Mouse (Mus musculus) thymus, adult 2 months (tissue): ENCODE data around the gene Sp1. TPM values are rescaled to one million over a fixed set of nuclear protein-coding genes. Genes with fewer than 3 reads are reported as not detected.

ENCODE experiments used
- DNase-seq: peaks from one replicate; pipeline ENCODE4 v3.0.0; 2021
- H3K27ac ChIP-seq: fragments of 200-500 bp; 2 replicates; pipeline ENCODE4 v1.5.1; 2012; ENCODE audit warnings: low read length, control low read depth; ENCODE audit not compliant: control insufficient read depth, insufficient read depth
- H3K27me3 ChIP-seq: fragments of 200-500 bp; 2 replicates; pipeline ENCODE4 v1.6.1; 2012; ENCODE audit warnings: mild to moderate bottlenecking, low read length, moderate library complexity, mixed read lengths; ENCODE audit not compliant: control insufficient read depth, insufficient read depth
- H3K36me3 ChIP-seq: fragments of 200-500 bp; 2 replicates; pipeline ENCODE4 v1.6.1; 2012; ENCODE audit warnings: mild to moderate bottlenecking, low read length, moderate library complexity; ENCODE audit not compliant: control insufficient read depth, insufficient read depth
- H3K4me1 ChIP-seq: fragments of 200-500 bp; replicated peaks from 2 replicates; pipeline ENCODE4 v1.6.1; 2012; ENCODE audit warnings: low read length; ENCODE audit not compliant: control insufficient read depth, insufficient read depth
- H3K4me3 ChIP-seq: fragments of 200-500 bp; 2 replicates; pipeline ENCODE4 v1.5.1; 2012; ENCODE audit warnings: mild to moderate bottlenecking, low read length, control low read depth, moderate library complexity; ENCODE audit not compliant: control insufficient read depth, insufficient read depth
- CTCF ChIP-seq: fragments of 200-500 bp; IDR thresholded peaks from 2 replicates; pipeline ENCODE4 v1.5.1; 2012; ENCODE audit warnings: mild to moderate bottlenecking, control low read depth, low read length, moderate library complexity, borderline replicate concordance; ENCODE audit not compliant: control insufficient read depth, poor library complexity, insufficient read depth; ENCODE audit errors: extremely low read depth
- POLR2A ChIP-seq: fragments of 200-500 bp; IDR thresholded peaks from 2 replicates; pipeline ENCODE4 v1.6.1; 2012; ENCODE audit warnings: mild to moderate bottlenecking, low read length, control low read depth, moderate library complexity; ENCODE audit not compliant: control insufficient read depth, poor library complexity, insufficient read depth; ENCODE audit errors: extremely low read depth
- WGBS: fragments of 180-500 bp; shearing (Covaris S2); methylation state at CpG from one replicate; pipeline ENCODE4 v1.1.7; 2018; 5-methylcytosine and 5-hydroxymethylcytosine counted together
- polyA plus RNA-seq: library from polyadenylated mRNA; depleted of rRNA; stranded (reverse); fragments of >200 nt; gene quantifications from 2 replicates; pipeline ENCODE4 v1.2.3, GENCODE M21; 2012

The Sp1 gene
- polyA plus RNA-seq, 1 experiment = 45.0 TPM

- no peaks in the 10 kb centered on the region for H3K36me3 ChIP-seq
- H3K27me3 ChIP-seq = peaks cover 5% of the 10 kb centered on the region
- no peaks in the 10 kb centered on the region for H3K4me1 ChIP-seq
- H3K4me3 ChIP-seq = no peak within 1 kb of the TSS
- TF ChIP-seq CTCF = no peak
- no peak for TF ChIP-seq POLR2A
- no peak within 1 kb of the TSS for H3K27ac ChIP-seq
- DNase-seq = no peak
- 10% methylated on average over 15 of the region's 15 CpGs for WGBS
These were observed 39.1 kb upstream of the Sp1 start, which contains the start of gene Sp7 for GRCm38 (mm10) chr15:102366733-102367344. Gene Sp7, minus strand, starts transcription at chr15:102367182.

DNA sequence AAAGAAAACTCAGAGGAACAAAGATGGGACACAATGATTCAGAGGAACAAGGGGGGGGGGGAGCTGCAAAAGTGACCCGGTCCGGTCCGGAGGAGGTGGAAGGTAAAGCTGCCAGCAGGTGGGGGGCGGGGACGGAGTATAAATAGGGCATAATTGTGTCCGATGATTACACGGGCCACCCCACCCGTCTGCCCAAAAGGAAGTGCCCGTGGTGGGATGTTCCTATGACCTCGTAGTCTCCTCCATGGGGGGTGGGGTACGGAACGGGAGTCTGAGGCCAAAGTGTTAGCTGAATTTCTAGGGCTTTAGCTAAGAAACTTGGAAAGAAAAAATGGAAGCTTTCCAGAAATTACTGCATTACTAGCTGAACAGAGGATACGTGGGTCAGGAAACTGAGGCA, 36.0 kb upstream of the Sp1 start:
- 33% methylated on average over 13 of the region's 13 CpGs for WGBS
- H3K27me3 ChIP-seq = peaks cover 5% of the 10 kb centered on the region
- no peak for DNase-seq
- H3K36me3 ChIP-seq = no peaks in the 10 kb centered on the region
- H3K4me1 ChIP-seq = no peaks in the 10 kb centered on the region
- TF ChIP-seq CTCF (no peak), POLR2A (no peak)
- H3K4me3 ChIP-seq = no peak overlapping the region
- no peak overlapping the region for H3K27ac ChIP-seq

- WGBS = 61% methylated on average over 10 of the region's 10 CpGs
- Histone ChIP-seq H3K36me3 (no peaks in the 10 kb centered on the region), H3K4me1 (no peaks in the 10 kb centered on the region), H3K27ac (no peak overlapping the region), H3K27me3 (peaks cover 5% of the 10 kb centered on the region), H3K4me3 (no peak overlapping the region)
- no peak for DNase-seq
- TF ChIP-seq POLR2A (no peak), CTCF (no peak)
These were observed 35.2 kb upstream of the Sp1 start for GRCm38 (mm10) chr15:102370727-102371126.

DNA sequence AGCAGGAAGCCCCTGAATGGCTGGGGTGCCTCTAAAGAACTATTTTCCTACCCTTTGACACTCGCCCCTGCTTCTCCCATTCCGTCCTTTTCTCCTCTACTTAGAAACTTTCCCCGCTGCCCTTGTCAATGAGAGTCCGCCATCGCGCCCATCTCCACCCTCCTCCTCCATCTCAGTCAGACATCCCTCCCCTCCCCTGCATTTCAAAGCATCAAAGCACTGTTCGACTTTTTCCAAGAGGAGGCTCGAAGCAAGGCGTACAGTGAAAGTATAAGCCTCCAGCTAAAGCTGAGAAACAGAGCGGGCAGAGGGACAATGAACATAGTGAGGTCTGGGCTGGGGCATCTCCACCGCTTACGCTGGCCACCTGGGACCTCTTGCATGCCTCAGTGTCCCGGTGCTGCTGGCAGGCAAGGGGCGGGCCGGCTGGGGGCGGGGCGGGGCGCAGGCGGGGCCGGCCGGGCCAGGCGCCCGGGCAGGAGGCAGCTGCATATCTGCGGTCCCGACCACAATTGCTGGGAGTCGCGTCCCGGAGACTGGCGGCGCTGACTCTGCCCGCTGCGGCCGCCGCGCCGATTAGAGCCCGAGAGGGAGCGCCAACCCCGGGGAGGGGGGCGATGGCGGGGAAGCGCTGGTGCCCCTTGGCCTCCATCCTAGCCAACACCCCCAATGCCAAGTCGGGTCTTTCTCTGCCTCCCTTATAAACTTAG, 29.3 kb upstream of the Sp1 start:
- Histone ChIP-seq H3K36me3 (no peaks in the 10 kb centered on the region), H3K27ac (no peak overlapping the region), H3K4me3 (peak overlapping the region; percentile 50), H3K27me3 (no peaks in the 10 kb centered on the region; the same call in 1 of the 2 replicates), H3K4me1 (peaks cover 14% of the 10 kb centered on the region)
- peak; percentile 43 for DNase-seq
- 4% methylated on average over 43 of the region's 43 CpGs for WGBS
- TF ChIP-seq CTCF (no peak), POLR2A (no peak)

GRCm38 (mm10) chr15:102377163-102377543, 28.8 kb upstream of the Sp1 start:
- no peaks in the 10 kb centered on the region for H3K36me3 ChIP-seq
- peaks cover 14% of the 10 kb centered on the region for H3K4me1 ChIP-seq
- H3K27me3 ChIP-seq = no peaks in the 10 kb centered on the region; the same call in 1 of the 2 replicates
- TF ChIP-seq POLR2A = no peak
- peak; percentile 92 for TF ChIP-seq CTCF
- peak overlapping the region; percentile 50 for H3K4me3 ChIP-seq
- peak; percentile 85 for DNase-seq
- 1% methylated on average over 7 of the region's 7 CpGs for WGBS
- no peak overlapping the region for H3K27ac ChIP-seq

- no peak overlapping the region for H3K27ac ChIP-seq
- no peaks in the 10 kb centered on the region; the same call in 1 of the 2 replicates for H3K27me3 ChIP-seq
- peaks cover 14% of the 10 kb centered on the region for H3K4me1 ChIP-seq
- H3K36me3 ChIP-seq = no peaks in the 10 kb centered on the region
- DNase-seq = peak; percentile 25
- H3K4me3 ChIP-seq = no peak overlapping the region
- WGBS = 3% methylated on average over 10 of the region's 10 CpGs
- TF ChIP-seq POLR2A = no peak
- TF ChIP-seq CTCF = no peak
These were observed 28.1 kb upstream of the Sp1 start for GRCm38 (mm10) chr15:102377810-102378262.
